Mouse (Mus musculus) 416B (cell line): ENCODE results near the gene Lrp5.

Source experiments
- DNase-seq: peaks from one replicate; pipeline ENCODE4 v3.0.0; 2011; ENCODE audit warnings: low read depth

Lrp5 gene

DNA sequence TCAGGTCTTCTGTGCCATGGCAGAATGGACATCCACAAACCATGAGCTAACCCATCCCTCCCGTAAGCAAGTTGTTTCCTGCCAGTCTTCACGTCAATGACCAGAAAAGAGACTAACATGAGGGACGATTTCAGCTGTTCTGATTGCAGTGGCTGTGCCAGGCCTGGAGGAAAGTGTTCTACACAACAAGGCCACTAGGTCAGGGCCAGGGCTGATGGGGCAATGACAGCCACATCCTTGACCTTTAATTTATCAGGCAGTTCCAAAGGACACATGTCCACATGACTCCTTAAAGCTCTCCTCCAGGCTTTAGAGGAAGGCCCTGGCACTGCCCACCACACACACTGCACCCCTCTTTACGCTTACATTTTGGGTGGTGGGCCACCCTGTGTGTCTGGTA lies 9.1 kb upstream of the Lrp5 start:
- no peak for DNase-seq

DNA sequence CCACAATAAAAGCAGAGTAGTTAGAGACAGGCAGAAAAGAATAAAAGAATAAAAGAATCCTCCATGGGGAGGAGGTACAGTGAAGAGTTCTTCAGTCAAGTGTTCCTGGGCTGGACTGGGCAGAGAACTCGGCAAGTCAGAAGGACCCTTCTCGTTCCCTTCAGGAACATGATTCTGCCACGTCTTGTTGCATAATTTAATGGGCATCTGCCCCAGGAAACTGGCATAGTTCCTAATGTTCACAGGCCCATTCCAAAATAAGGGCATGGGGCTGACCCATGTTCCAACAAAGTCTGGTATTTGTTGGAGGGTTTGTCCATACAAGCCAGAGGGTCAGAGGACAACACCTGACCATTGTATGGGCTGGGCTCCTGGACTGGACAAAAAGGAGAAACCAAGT lies 8.6 kb upstream of the Lrp5 start:
- DNase-seq = no peak

DNA sequence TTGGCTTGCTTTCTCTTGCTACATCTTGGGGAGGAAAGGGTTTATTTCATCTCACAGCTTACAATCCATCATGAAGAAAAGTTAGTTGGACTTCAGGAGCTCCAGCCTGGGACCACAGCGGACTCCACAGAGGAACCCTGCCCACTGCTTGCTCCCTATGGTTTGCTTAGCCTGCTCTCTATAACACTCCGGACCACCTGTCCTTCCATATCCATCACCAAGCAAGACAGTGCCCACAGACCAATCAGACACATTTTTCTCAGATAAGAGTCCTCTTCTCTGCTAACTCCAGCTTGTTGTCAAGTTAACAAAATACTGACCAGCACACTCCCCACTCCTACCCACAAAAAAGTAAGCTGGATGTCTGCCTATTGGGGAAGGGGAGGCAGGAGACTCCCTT lies 8.1 kb upstream of the Lrp5 start:
- no peak for DNase-seq

DNA sequence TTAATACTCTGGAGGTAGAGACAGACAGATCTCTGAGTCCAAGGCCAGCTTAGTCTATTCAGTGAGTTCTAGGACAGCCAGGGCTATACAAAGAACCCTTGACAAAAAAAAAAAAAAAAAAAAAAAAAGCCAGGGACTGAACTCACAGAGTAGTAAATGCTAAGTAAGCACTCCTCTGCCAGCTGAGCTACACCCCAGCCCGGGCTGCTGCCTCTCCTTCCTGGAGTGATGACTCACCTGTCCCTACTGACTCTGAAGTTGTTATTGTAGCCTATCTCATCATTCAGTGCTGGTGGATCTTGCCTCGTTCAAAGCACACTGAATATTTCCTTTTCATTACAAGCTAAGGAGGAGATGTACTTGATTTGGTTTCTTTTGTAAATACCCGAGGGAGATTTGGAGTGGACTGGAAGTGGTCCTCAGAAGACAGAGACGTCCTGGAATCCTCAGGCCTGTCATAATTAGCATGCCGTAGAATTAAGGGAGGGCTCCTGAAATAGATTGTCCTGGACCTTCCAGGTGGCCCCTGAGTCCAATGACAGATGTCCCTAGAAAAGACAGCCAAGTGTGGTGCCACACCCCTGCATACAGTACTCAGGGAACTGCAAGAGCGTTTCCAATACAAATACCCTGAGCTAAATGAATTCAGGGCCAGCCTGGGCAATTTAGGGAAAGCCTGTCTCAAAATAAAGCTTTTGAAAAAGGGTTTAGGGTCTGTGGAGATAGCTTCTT lies 6.2 kb upstream of the Lrp5 start:
- DNase-seq = peak; percentile 81

DNA sequence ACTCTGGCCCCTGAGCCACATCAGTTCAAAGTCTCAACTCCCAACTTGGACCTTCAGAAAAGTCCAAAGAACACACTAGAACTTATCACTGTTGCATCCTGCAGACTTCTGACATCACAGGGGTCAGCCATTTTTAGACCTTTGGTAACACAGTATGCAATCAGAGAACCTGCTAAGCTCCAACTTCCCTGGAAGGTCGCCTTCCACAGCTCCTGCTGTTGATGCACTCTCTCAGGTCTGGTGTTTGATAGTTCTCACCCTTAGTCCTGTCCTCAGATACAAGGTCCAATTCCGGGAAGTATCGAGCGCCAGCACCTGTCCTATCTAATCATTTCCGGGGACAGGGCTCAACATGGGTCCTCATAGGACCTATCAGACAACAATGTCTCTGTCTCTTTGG lies 5.0 kb upstream of the Lrp5 start:
- no peak for DNase-seq

DNA sequence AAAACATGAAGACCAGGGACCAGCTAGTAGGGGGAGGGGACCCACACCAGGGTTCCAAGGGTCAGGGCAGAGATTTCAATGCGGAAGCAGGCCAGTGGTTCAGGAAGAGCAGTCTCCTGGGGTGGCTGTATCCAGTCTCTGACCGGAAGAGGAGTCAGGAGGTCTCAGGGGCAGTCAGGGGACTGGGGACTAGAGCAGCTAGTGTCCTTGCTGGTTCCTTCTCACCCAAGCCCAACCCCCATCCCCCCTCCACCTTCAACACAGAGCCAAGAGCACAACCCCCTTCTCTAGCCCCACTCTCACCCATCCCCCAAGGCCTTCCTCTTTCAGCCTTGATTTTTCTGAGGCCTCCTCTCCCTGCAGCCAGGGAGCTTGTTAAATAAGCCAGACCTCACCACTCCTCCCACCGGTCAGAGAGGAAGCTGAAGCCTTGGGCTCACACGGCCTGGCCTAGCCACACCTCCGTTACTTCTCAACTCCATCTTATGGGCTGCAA lies 1.4 kb upstream of the Lrp5 start:
- DNase-seq = peak; percentile 82

DNA sequence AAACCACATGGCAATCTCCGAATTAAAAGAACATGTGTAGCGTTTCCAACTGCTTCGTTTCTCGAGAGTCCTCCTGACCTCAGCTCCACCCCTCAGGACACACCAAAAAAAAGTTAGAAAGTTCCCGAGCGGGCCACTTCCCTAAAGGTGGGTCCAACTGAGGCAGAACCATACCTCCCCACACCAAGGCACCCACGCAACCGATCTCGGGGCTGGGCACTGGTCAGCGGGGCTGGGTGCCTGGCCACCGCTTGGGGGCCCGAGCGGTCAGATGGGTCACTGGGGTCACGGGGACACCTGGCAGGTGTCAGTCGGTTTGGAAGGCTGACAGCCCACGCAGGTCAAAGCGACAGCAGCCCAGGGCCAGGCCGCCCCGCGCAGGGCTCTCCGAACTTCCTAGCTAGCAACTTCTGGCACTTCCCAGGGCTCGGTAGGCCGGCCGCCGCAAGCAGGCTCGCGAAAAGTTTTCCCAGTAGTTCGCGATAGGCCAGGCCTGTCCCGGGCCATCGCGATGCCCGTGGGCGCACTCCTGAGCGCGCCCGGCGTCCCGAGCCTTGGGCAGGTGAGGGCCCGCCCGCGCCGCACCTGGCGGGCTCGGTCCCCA lies 651 bp downstream of the Lrp5 start:
- peak; percentile 29 for DNase-seq

DNA sequence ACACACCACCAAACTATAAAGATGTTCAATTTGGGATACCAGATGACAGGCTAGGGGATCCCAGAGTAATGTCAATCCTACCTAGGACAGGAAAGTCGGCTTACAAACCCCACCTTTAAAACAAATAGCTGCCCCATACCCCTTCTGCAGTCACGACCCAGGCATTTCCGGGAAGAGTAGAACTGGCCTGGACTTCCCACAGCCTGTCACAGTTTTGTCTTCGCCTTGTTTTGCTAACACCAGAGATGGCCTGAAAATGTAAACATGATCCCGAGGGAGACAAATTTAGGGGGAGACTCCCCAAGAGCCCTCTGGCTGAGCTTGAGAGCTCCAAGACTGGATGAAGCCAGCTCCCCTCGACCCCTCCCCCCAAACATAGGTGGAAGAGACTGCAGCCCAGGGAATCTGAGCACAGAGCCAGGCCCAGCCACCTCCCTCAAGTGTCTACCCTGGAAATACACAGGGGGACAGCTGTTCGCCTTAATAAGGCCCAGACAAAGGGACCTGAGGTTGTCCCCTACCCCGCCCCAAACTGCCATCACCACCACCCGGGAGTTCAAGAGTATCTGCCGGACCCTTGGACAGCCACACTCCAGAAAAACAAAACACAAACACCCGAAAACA lies 1.3 kb downstream of the Lrp5 start:
- DNase-seq = peak; percentile 14

DNA sequence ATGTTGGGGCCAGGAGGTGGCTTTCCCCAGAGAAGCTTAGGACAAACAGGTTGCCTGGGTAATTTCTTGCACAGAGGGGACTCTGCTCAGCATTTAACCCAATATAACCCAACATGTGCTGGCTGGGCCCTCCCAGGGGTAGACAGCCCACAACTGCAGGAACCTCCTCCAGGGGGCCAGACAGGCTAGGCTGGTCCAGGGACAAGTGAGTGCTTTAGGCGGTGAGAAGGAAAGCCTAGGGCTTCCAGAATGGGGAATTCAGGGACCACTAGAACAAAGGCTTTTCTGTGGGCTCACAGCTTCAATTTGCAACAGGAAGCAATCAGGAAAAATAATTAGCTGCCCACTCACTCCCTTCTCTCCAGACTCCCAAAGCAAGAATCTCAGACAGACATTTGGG lies 1.9 kb downstream of the Lrp5 start:
- no peak for DNase-seq

DNA sequence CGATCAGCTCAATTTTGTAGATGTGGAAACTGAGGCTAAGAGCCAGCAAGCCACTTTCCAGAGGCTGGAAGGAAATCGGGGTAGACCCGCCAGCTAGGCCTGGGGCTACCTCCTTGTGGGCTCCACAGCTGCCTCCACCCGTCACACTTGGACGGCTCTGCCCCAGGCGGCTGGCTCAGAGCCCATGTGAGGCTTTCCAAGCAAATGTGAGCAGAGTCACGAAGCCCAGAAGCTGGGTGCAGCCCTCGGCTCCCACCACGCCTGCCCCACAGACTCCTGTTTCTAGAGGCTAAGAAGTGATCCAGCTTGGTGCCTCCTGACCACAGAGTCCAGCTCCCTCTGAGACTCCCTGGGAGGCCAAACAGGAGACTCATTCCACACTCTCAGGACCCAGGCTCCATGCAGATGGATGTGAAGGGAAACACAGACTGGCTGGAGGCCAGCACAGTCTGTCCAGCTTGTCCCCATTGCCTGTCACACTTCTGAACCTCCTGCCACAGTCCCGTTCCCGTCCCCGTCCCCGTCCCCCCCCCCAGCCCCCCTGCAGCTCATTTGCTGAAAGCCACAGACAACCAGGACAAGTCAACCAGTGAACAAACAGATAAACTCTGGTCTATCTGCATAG lies 4.9 kb downstream of the Lrp5 start:
- no peak for DNase-seq

DNA sequence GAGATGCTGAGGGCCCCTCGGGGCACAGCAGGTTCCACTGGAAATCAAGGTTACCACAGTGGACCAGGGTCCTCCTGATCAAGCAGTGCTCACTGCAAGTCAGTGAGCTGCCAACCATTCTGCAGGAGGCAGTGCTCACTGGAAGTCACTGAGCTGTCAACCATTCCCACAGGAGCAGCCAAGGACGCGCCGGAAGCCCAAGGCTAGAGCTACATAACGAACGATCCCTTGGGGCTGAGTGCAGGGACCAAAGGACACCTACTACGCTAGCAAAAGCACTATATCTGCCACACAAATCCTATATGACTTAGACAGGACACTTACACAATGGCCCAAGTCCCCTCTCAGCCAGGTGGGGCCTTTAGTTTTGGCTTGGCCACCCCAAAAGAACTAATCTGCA lies 5.6 kb downstream of the Lrp5 start:
- DNase-seq = no peak

DNA sequence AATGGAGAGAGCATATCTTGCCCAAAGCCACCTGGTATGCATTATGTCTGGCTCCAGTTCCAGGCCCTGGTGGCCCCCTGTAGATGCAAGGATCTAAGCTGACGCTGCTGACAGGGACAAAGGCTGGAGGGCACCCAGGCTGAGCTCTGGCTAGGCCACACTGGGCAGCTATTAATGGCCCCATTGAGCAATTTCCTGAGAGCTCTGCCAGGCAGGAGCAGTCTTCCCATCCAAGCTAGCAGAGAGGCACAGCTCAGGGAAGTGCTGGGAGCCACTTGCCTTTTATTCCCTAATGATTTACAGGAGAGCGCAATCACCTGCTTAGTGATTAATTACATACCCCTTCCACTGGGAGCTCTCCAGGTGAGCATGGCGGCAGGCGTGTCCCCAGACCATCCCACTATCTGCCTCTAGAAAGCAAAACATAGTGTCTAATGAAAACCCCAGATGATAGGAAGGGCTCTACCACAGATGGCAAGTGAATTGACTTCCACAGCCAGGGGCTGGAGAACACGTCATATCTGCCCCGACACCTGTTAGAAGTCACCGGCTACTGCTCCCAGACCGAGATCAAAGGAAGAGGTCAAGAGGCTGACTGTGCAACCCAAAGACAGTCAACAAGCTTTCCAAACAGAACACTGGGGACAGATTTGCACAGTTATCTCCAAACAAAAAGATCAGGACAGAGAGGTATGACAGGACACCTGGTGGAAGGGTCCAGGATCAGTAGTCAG lies 12.1 kb downstream of the Lrp5 start:
- DNase-seq = peak; percentile 73

DNA sequence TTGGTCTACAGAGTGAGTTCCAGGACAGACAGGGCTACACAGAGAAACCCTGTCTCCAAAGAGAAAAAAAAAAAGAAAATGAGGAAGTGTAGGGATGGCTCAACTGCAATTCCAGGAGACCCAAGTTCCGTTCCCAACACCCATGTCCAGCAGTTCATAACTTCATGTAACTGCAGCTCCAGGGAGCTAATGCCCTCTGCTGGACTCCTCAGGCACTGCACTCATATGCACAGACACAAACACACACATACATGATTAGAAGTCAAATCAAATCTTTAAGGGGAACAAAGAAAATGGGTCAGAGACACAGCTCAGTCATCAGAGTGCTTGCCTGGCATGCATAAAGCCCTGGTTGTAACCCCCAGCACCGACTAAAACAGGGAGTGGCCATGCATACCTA lies 13.2 kb downstream of the Lrp5 start:
- no peak for DNase-seq

DNA sequence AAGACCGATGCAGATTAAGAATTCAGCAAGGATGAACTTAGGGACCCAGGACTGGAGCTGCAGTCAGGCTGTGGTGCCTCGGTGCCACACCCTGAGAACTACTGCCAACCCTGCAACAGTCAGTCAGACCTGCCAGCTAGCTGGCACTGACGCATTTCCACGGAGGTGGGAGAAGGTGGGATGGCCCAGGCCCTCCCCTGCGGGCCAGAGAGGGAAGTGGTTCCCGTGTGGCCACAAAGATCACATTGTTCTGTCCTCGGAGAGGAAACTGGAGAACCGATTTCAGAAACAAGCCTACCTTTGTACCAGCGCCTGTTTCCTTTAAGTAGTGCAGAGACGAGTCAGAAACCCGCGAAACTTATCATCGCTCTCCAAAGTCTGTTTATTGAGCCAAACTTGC lies 17.3 kb downstream of the Lrp5 start:
- peak; percentile 88 for DNase-seq

DNA sequence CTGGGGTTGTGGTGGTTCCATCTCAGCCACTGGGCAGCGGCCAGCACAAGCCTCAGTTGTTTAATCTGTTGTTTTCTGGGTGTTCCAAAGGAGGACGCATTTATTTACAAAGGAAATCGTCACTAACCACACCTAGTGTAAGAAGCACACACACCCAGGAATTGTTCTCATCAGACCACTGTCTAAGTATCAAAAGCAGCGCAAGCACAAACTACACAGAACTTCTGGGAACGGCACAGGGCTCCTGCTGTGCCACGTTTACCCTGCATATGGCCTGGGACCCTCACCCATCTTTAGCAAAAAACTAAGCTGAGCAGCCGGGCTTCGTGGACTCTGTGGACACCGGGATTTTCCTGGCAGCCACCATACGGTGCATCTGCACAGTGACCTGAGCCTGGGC lies 17.8 kb downstream of the Lrp5 start:
- DNase-seq = no peak

DNA sequence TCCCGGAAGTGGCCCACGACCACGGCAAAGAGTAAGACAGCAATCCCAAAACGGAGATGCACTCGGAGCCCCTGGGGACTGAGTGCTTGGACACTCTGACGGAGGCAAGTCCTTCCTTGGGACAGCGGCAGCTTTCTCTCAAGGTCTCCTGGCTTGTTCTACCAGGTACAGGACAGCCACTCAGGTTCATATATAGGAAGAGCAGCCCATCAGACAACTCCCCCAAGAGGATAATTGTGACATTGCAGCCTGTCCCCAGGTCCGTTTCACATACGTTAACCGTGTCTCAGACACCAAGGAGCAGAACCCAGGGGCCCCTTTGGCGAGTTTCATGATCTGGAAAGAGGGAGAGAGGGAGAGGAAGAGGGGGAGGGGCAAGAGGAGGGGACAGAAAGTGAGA lies 18.4 kb downstream of the Lrp5 start:
- DNase-seq = peak; percentile 40

DNA sequence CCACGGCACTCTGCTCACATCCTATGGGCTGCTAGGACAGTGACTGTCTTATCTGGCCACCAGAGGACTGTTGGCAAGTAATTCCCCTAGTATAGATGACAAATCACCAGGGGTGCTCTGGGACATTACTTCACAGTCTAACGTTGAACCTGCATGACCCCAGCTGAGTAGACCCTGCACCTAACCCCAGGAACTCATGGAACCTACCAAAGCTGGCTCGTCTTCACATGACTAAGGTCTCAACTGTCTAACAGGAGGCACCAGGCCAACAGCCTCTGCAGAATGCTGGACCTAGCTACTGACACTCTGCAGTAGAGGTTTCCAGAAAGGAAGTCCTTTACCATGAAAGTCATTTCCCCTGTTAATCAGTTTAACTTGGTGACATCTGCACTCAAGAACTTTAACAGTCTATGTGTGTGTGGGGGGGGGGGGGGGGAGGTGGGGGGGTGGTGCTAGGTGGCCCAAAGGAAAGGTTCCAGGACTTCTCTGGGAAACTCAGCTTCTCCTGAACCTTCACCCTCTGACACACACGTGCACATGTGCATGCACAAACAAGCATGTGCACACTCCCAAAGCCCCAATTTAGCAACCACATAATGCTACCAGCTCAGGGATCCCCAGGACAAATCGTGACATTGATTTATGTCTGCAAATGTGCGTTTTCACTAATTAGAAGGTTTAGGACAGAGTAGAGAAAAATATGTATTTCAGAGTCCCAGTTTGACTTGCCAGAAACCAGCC lies 19.0 kb downstream of the Lrp5 start:
- DNase-seq = peak; percentile 88

DNA sequence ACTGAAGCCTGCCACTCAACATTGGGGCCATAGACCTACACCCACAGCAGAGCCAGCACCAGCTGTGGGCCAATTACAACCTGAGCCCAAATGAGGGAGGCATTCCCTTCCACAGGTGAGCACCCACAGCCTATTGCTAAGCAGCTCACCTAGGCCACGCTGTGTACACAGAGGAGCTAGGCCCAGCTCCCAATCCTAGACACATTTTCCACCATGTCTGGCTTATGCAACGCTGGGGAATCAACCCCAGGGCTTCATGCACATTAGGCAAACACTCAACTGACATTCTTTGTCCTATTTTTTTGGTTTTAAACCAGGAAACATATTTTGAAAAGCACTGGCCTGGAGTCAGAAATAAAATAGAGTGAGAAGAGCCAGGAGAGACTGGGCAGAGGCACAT lies 19.7 kb downstream of the Lrp5 start:
- no peak for DNase-seq

DNA sequence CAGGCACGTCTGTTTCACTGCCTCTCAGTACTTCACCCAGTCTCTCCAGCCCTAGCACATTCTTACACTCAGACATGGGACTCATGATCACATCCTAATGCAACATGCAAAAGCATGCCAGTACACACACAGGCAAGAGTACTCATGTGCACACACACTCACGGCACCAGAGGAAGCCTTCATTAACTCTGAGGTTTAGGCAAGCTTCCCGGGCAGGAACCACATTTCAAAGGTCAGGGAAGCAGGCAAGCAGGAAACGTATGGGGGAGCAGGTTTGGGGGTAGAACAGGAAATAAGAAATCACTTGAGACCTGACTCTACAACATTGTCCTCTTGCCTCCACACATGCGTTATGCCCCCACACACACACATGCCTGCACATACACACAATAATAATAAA lies 20.9 kb downstream of the Lrp5 start:
- peak; percentile 92 for DNase-seq

DNA sequence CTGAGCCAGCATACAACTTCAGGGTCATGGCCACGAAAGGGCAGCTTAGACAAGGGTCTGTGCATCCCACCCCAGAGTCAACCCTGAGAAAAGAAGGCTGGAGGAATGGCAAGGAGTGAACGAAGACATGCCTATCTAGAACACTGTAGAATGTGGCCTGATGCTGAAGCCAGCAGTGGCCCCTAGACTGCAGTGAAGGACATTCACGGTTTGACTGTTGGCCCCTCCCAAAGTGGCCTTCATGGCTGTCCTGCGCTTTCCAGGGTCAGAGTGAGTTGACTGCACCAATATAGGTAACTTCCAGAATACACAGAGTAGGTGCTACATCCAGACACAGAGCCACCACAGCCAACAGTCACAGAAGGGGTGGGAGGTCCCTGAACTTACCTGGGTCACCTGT lies 28.4 kb downstream of the Lrp5 start:
- no peak for DNase-seq

DNA sequence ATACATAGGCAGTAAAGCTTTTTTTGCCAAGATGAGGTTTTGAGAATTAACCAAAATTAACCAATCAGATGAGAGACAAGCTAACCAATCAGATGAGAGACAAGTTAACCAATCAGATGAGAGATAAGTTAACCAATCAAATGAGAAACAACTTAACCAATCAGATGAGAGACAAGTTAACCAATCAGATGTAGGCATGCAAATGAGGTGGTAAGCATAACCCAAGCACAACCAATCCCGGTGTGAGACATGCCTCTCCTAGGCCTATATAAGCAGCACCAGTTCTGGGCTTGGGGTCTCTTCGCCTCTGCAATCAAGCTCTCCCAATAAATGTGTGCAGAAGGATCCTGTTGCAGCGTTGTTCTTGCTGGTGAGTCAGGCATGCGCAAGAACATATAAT lies 29.3 kb downstream of the Lrp5 start:
- DNase-seq = peak; percentile 54

DNA sequence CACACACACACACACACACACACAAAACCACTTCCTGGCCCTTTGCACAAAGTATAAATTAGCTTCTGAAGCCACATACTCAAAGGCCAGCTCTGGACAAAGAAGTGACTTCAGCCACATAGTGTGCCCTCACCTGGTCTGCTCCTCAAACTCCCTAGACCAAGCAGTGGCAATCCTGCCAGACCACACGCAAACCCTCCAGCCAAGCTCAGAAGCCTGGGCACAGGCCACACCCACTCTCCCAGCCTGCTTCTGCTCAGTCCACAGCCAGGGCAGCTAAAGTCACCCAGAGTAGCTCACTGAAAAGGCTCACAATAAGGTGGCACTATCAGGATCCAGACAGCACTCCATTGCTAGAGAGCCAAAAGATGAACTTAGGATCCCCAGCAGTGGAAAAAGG lies 30.2 kb downstream of the Lrp5 start:
- peak; percentile 70 for DNase-seq
